Mouse (Mus musculus) bone marrow, adult 2 months (tissue): ENCODE data around the gene Fmc1. TPM values are rescaled to one million over a fixed set of nuclear protein-coding genes. Genes with fewer than 3 reads are reported as not detected.

ENCODE experiments used
- H3K27ac ChIP-seq: fragments of 200-500 bp; 2 replicates; pipeline ENCODE4 v1.5.1; 2012; ENCODE audit warnings: low read depth, mild to moderate bottlenecking, control low read depth, inconsistent platforms, low read length; ENCODE audit not compliant: control insufficient read depth, poor library complexity, insufficient read depth
- H3K4me1 ChIP-seq: fragments of 200-500 bp; 2 replicates; pipeline ENCODE4 v1.6.1; 2011; ENCODE audit warnings: low read length; ENCODE audit not compliant: control insufficient read depth, insufficient read depth
- H3K4me3 ChIP-seq: fragments of 200-500 bp; replicated peaks from 2 replicates; pipeline ENCODE3; 2011; ENCODE audit warnings: mild to moderate bottlenecking, low read depth, low read length, control low read depth; ENCODE audit not compliant: control insufficient read depth
- CTCF ChIP-seq: fragments of 200-500 bp; IDR thresholded peaks from 2 replicates; pipeline ENCODE4 v1.5.1; 2011; ENCODE audit warnings: low read length, control low read depth; ENCODE audit not compliant: control insufficient read depth, insufficient read depth
- POLR2A ChIP-seq: fragments of 200-500 bp; IDR thresholded peaks from 2 replicates; pipeline ENCODE4 v1.6.1; 2011; ENCODE audit warnings: low read depth, mild to moderate bottlenecking, control low read depth, low read length, borderline replicate concordance; ENCODE audit not compliant: control insufficient read depth
- WGBS: fragments of 180-500 bp; shearing (Covaris S2); methylation state at CpG from one replicate; pipeline ENCODE4 v1.1.7; 2018; 5-methylcytosine and 5-hydroxymethylcytosine counted together
- polyA plus RNA-seq: library from polyadenylated mRNA; stranded (reverse); fragments of >200 nt; gene quantifications from 2 replicates; pipeline ENCODE4 v1.2.4, GENCODE M21; 2011; ENCODE audit warnings: low replicate concordance; ENCODE audit not compliant: missing spikeins, insufficient read depth, insufficient read length

Gene Fmc1
- polyA plus RNA-seq, 1 experiment = 28.7 TPM

GRCm38 (mm10) chr6:38550250-38551061, 17.2 kb downstream of the Fmc1 start:
- TF ChIP-seq CTCF (no peak), POLR2A (peak; percentile 98)
- Histone ChIP-seq H3K4me3 (peak overlapping the region; percentile 95), H3K4me1 (no peaks in the 10 kb centered on the region; the same call in 1 of the 2 replicates), H3K27ac (peak overlapping the region; percentile 99)
- 1% methylated on average over 28 of the region's 28 CpGs for WGBS

DNA sequence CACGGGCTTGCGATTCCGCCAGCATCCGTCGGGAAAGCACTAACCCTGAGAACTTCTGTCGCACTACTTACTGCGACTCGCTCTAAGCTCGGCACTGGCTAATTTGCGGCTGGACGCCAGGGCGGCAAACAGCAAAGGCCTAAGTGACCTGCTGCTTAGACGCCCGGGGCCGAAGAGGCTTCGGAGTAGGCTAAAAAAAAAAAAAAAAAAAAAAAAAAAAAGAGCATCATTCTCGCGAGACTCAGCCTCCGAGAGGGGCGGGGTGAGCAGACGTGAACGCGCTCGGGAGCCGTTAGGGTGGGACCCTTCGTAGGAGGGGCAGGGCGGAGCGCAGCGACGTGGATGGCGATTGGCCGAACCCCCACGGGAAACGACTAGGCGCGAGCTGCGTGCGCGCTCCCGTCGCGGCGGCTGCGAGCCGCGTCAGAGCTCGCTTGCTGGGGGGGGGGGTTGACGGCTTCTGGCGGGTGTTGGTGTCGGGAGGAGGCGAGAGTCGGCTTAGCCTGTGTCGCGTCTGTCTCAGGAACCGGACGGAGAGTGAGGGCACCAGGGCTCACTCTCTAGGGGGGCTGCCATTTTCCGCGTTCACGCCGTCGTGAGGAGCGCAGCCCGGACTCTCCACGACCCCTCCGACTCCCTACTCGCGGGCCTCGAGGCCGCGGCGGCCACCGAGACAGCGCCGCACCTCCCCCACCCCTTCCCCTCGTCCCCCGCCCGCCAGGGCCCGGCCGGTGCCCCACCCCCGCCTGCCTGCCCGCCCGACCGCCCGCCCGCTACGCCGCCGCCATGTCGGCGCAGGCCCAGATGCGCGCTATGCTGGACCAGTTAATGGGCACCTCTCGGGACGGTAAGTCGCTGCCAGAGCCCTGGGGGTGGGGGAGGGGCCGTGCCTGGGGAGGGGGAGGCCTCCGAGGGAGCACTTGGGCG, 18.0 kb downstream of the Fmc1 start, which contains the start of gene Luc7l2:
Gene Luc7l2 (plus strand): TSS at position 273 of the 927 bp plus-strand sequence.
- H3K27ac ChIP-seq = peak within 1 kb of the TSS; percentile 99
- peak within 1 kb of the TSS; percentile 95 for H3K4me3 ChIP-seq
- WGBS = under 1% methylated on average over 84 of the region's 98 CpGs
- H3K4me1 ChIP-seq = no peaks in the 10 kb centered on the region; the same call in 1 of the 2 replicates
- TF ChIP-seq CTCF = no peak
- TF ChIP-seq POLR2A = peak; percentile 82

GRCm38 (mm10) chr6:38551989-38552635, 18.8 kb downstream of the Fmc1 start:
- no peaks in the 10 kb centered on the region; the same call in 1 of the 2 replicates for H3K4me1 ChIP-seq
- TF ChIP-seq POLR2A (no peak; the same call in 1 of the 2 replicates), CTCF (no peak)
- H3K27ac ChIP-seq = peak overlapping the region; percentile 96
- H3K4me3 ChIP-seq = peak overlapping the region; percentile 92
- WGBS = under 1% methylated on average over 30 of the region's 32 CpGs

DNA sequence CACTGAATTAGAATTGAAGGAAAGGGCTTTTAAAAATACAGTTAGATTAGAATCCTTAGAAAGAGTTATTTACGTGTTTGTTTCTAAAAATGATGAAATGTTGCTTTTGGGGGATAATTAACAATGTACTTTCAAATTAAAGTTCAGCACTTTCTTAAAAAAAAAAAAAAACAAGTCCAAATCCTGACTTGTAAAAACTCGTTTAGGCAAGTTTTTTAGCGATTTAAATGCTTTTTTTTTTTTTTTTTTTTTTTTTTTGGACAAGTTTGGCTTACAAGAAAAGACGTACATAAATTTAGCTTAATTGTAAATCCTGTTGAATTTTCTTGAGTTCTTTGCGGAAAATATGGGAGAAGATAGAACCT, 19.3 kb downstream of the Fmc1 start:
- Histone ChIP-seq H3K27ac (no peak overlapping the region), H3K4me1 (no peaks in the 10 kb centered on the region; the same call in 1 of the 2 replicates), H3K4me3 (peak overlapping the region; percentile 92)
- TF ChIP-seq POLR2A (no peak), CTCF (no peak)
- 6% methylated on average over 5 of the region's 5 CpGs for WGBS

DNA sequence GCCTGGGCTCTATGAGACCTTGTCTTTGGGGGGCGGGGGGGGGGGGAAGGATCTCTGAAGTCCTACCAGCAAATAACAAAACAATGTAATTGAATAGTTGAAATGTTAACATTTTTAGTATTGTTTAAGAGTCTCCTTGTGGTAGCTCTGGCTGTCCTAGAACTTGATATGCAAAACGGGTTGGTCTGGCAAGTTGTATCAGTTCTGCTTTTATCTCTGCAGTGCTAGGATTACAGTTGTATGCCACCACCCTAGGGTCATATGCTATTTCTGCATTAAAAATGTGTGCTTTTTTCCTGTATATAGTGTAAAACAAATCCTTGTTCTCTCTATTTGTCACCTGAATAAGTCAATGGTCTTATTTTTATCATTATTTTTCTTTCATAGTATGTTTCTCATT, 42.8 kb downstream of the Fmc1 start:
- 54% methylated on average over 2 of the region's 2 CpGs for WGBS
- no peak overlapping the region for H3K4me3 ChIP-seq
- no peak overlapping the region for H3K27ac ChIP-seq
- H3K4me1 ChIP-seq = no peaks in the 10 kb centered on the region
- TF ChIP-seq CTCF (no peak), POLR2A (no peak)

DNA sequence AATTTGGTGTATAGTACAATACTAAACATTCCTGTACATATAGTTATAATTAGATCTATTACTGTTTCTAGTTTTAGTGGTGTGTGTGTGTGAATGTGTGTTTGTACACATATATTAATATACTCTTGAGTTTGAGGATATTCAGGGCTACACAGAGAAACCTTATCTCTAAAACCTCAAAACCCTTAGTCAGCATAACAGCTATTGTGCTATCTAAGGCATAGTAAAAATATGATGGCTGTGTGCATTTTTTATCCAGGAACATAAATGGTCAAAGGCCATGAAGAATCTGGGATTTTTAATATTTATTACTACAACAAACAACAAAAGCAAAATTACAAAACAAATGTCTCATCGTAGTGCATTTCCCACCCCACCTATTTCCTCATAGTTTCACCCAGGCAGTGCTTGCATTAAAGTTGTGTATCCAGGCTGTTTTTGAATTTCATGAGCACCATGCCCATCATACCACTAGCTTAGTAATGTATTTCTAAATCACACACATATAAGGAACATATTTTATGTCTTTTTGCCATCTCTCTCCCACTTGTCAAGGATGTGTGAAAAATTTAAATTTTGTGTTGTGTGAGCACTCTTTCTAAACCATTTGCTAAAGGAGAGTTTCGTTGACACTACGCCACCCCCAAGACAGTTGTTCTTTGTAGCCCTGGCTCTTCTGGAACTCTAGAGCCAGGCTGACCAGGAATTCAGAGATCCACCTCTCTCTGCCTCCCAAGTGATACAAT, 47.0 kb downstream of the Fmc1 start:
- 94% methylated on average over 3 of the region's 3 CpGs for WGBS
- no peak overlapping the region for H3K27ac ChIP-seq

GRCm38 (mm10) chr6:38581711-38582110, 48.4 kb downstream of the Fmc1 start:
- TF ChIP-seq POLR2A (no peak), CTCF (no peak)
- Histone ChIP-seq H3K27ac (no peak overlapping the region), H3K4me3 (no peak overlapping the region), H3K4me1 (no peaks in the 10 kb centered on the region)
- WGBS = 62% methylated on average over 3 of the region's 3 CpGs

More for the DNA sequence above, 47.0 kb downstream of the Fmc1 start:
- no peak for TF ChIP-seq CTCF
- Histone ChIP-seq H3K4me1 (no peaks in the 10 kb centered on the region), H3K4me3 (no peak overlapping the region)

Other genes starting within 250 kb of the Fmc1 start
- 0.93 and 2.2 TPM in 2 replicates for gene Zc3hav1l, start 234.2 kb upstream of the Fmc1 start, polyA plus RNA-seq
- gene Zc3hav1, start 178.9 kb upstream of the Fmc1 start, polyA plus RNA-seq = 45.5 and 46.8 TPM in 2 replicates
- gene Ttc26, start 152.0 kb upstream of the Fmc1 start, polyA plus RNA-seq = 0.61 and 1.2 TPM in 2 replicates
- gene Ubn2, start 99.6 kb upstream of the Fmc1 start, polyA plus RNA-seq = 43.7 and 55.1 TPM in 2 replicates
- 164 and 190 TPM in 2 replicates for gene Luc7l2, start 17.8 kb downstream of the Fmc1 start, polyA plus RNA-seq
- not detected in 2 replicates for gene Klrg2, start 103.7 kb downstream of the Fmc1 start, polyA plus RNA-seq
- gene Clec2l, start 129.6 kb downstream of the Fmc1 start, polyA plus RNA-seq = not detected in 2 replicates